ENCODE assay signal across 10 mouse cellular contexts in the genomic region with DNA sequence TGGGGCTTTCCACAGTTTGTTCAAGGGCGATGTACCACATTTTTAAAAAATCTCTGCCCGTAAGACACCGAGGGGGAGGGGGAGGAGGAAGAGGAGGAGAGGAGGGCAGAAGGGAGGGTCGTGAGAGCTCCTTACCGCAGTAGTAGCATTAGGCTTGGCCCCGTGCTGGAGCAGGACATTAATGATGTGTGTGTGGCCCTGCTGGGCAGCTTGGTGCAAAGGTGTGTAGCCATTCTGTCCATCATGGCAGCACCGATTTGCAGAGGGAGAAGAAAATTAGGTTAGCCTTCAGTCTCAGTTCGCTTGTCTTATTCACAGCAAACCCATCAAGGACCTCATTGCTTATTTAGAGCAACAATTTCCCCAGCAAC.
DNase-seq lines count a peak whose midpoint lies in the region; ATAC-seq lines count a peak whose summit lies in the region.
"Had no signal": no experiment of that assay in that cellular context is flagged by ENCODE, and none has a peak within 500 bp of the region (broad histone marks: within the 10 kb centered on the region; RNA-seq: fewer than 3 reads in every experiment).

No protein-coding gene starts in this region.

- 2% methylated on average over 8 of the region's 8 CpGs for WGBS in forebrain, embryonic 12.5 days
- 9% methylated on average over 8 of the region's 8 CpGs for WGBS in limb, embryonic 10.5 days
- WGBS in neural tube, embryonic 15.5 days = 6% methylated on average over 8 of the region's 8 CpGs

- peak; percentile 42 for ATAC-seq in forebrain, embryonic 12.5 days (ENCODE audit: low FRiP score)
- ATAC-seq in neural tube, embryonic 15.5 days (ENCODE audit: low FRiP score) = peak; percentile 35; the same call in 1 of the 2 replicates

- no peaks in the 10 kb centered on the region for H3K27me3 ChIP-seq in forebrain, embryonic 12.5 days
- H3K27me3 ChIP-seq in limb, embryonic 10.5 days (ENCODE audit: low read depth, poor library complexity, severe bottlenecking) = no peaks in the 10 kb centered on the region
- no peaks in the 10 kb centered on the region for H3K27me3 ChIP-seq in neural tube, embryonic 15.5 days (replicated peaks)

- peak overlapping the region; percentile 38 for H3K4me3 ChIP-seq in forebrain, embryonic 12.5 days (replicated peaks)
- peak overlapping the region; percentile 48 for H3K4me3 ChIP-seq in limb, embryonic 10.5 days
- no peak overlapping the region for H3K4me3 ChIP-seq in neural tube, embryonic 15.5 days (replicated peaks)

- H3K9ac ChIP-seq in forebrain, embryonic 12.5 days = 0 out of 2 replicates have a peak overlapping the region, but pooled peaks have one; percentile 21
- no peak overlapping the region for H3K9ac ChIP-seq in neural tube, embryonic 15.5 days (replicated peaks)

- no peaks in the 10 kb centered on the region for H3K9me3 ChIP-seq in forebrain, embryonic 12.5 days
- H3K9me3 ChIP-seq in limb, embryonic 10.5 days (replicated peaks) = no peaks in the 10 kb centered on the region
- no peaks in the 10 kb centered on the region for H3K9me3 ChIP-seq in neural tube, embryonic 15.5 days (replicated peaks)

- intact Hi-C loops in left cerebral cortex, postnatal 4 days (cut with DNase I) = no loop called here
- intact Hi-C loops in left cerebral cortex, postnatal 36 days (cut with DNase I) = loop anchor here (5.0 kb wide), 1 partner anchor 169 kb away; no protein-coding TSS in a partner anchor

- H3K4me1 ChIP-seq in forebrain, embryonic 12.5 days = peaks cover 43% of the 10 kb centered on the region
- peaks cover 20% of the 10 kb centered on the region for H3K4me1 ChIP-seq in limb, embryonic 10.5 days
- H3K4me1 ChIP-seq in neural tube, embryonic 15.5 days = peaks cover 37% of the 10 kb centered on the region

- peak overlapping the region; percentile 94 for H3K27ac ChIP-seq in forebrain, embryonic 12.5 days
- H3K27ac ChIP-seq in limb, embryonic 10.5 days = peak overlapping the region; percentile 75
- peak overlapping the region; percentile 81 for H3K27ac ChIP-seq in neural tube, embryonic 15.5 days (replicated peaks)

- peak; percentile 15 for DNase-seq in left cerebral cortex, postnatal 4 days
- no peak for DNase-seq in left cerebral cortex, postnatal 36 days (ENCODE audit: low spot score in 2 of 2)
- no peak for DNase-seq in limb, embryonic 10.5 days (ENCODE audit: low spot score)
- no peak for DNase-seq in left cerebral cortex, adult 18-20 months (ENCODE audit: low spot score in 2 of 2)
- no peak for DNase-seq in right cerebral cortex, postnatal 4 days
- no peak for DNase-seq in cerebellum, adult 11-12 months
- DNase-seq: kidney, adult 18-20 months; thymus, adult 18-20 months had no signal

- H3K36me3 ChIP-seq in forebrain, embryonic 12.5 days (replicated peaks) = peaks cover 8% of the 10 kb centered on the region
- H3K36me3 ChIP-seq in limb, embryonic 10.5 days = no peaks in the 10 kb centered on the region
- H3K36me3 ChIP-seq in neural tube, embryonic 15.5 days = peaks cover 12% of the 10 kb centered on the region

- H3K4me2 ChIP-seq in forebrain, embryonic 12.5 days = peak overlapping the region; percentile 58
- peak overlapping the region; percentile 43 for H3K4me2 ChIP-seq in neural tube, embryonic 15.5 days
